Mouse (Mus musculus) brain, embryonic 14.5 days (tissue): ENCODE data around the gene Ubox5.

ENCODE experiments used
- CTCF ChIP-seq: fragments of 200-500 bp; IDR thresholded peaks from 2 replicates; pipeline ENCODE4 v1.5.1; 2012; ENCODE audit warnings: inconsistent platforms, mild to moderate bottlenecking, moderate library complexity, borderline replicate concordance; ENCODE audit not compliant: insufficient read depth, insufficient read length; ENCODE audit errors: extremely low read depth
- POLR2A ChIP-seq: fragments of 200-500 bp; IDR thresholded peaks from 2 replicates; pipeline ENCODE4 v1.6.1; 2012; ENCODE audit warnings: mild to moderate bottlenecking, inconsistent platforms, borderline replicate concordance; ENCODE audit not compliant: poor library complexity, insufficient read depth, insufficient read length, severe bottlenecking; ENCODE audit errors: extremely low read depth

DNA sequence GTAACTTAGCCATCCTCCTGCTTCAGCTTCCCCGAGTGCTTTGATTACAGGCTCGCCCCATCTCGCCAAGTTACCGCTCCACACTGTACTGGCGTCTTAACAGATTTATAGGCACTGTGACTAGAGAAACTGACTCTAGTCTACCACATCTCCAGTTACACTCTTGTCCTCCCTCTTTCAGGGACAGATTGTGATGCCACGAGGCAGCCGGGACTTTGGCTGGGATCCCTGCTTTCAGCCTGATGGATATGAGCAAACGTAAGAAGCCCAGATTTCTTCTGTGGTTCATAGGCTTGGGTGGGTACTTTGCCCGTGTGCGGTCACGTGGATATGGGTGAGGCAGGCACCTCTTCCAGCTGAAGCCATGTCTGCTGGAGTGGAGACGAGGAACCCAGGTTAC, 49.3 kb upstream of the Ubox5 start:
- no peak for TF ChIP-seq POLR2A
- no peak for TF ChIP-seq CTCF
